Mouse (Mus musculus): ENCODE results near the gene Add3. TPM values are rescaled to one million over a fixed set of nuclear protein-coding genes. Genes with fewer than 3 reads are reported as not detected.

Gene Add3
- polyA plus RNA-seq, 1 experiment = 19.4 TPM

GRCm38 (mm10) chr19:53263859-53264733 lies 123.9 kb downstream of the Add3 start:
- TF ChIP-seq POLR2A (IDR thresholded peaks at IDR 0.05; ENCODE audit: low read depth, low read length) (no peak), CTCF (IDR thresholded peaks at IDR 0.05; ENCODE audit: borderline replicate concordance, insufficient read depth, low read length) (no peak)
- H3K4me1 ChIP-seq (ENCODE audit: control insufficient read depth, insufficient read depth, low read length) = no peaks in the 10 kb centered on the region
- H3K27ac ChIP-seq (ENCODE audit: insufficient read depth, low read length) = no peak overlapping the region
- no peak overlapping the region for H3K4me3 ChIP-seq (ENCODE audit: insufficient read depth, low read length)

GRCm38 (mm10) chr19:53264821-53265727 lies 124.8 kb downstream of the Add3 start:
- Histone ChIP-seq H3K4me1 (ENCODE audit: control insufficient read depth, insufficient read depth, low read length) (no peaks in the 10 kb centered on the region), H3K4me3 (ENCODE audit: insufficient read depth, low read length) (no peak overlapping the region), H3K27ac (ENCODE audit: insufficient read depth, low read length) (no peak overlapping the region)
- TF ChIP-seq POLR2A (IDR thresholded peaks at IDR 0.05; ENCODE audit: low read depth, low read length) (no peak), CTCF (IDR thresholded peaks at IDR 0.05; ENCODE audit: borderline replicate concordance, insufficient read depth, low read length) (no peak)

GRCm38 (mm10) chr19:53267305-53267704 lies 127.1 kb downstream of the Add3 start:
- Histone ChIP-seq H3K27ac (ENCODE audit: insufficient read depth, low read length) (no peak overlapping the region), H3K4me1 (ENCODE audit: control insufficient read depth, insufficient read depth, low read length) (no peaks in the 10 kb centered on the region), H3K4me3 (ENCODE audit: insufficient read depth, low read length) (no peak overlapping the region)
- TF ChIP-seq CTCF (IDR thresholded peaks at IDR 0.05; ENCODE audit: borderline replicate concordance, insufficient read depth, low read length) = no peak

GRCm38 (mm10) chr19:53273055-53273722 lies 132.9 kb downstream of the Add3 start:
- H3K4me3 ChIP-seq (ENCODE audit: insufficient read depth, low read length) = no peak overlapping the region
- no peak overlapping the region for H3K27ac ChIP-seq (ENCODE audit: insufficient read depth, low read length)
- TF ChIP-seq CTCF (IDR thresholded peaks at IDR 0.05; ENCODE audit: borderline replicate concordance, insufficient read depth, low read length) = no peak
- no peak for TF ChIP-seq POLR2A (IDR thresholded peaks at IDR 0.05; ENCODE audit: low read depth, low read length)
- no peaks in the 10 kb centered on the region for H3K4me1 ChIP-seq (ENCODE audit: control insufficient read depth, insufficient read depth, low read length)

GRCm38 (mm10) chr19:53273781-53274428 lies 133.7 kb downstream of the Add3 start:
- no peak for TF ChIP-seq POLR2A (IDR thresholded peaks at IDR 0.05; ENCODE audit: low read depth, low read length)
- TF ChIP-seq CTCF (IDR thresholded peaks at IDR 0.05; ENCODE audit: borderline replicate concordance, insufficient read depth, low read length) = no peak
- Histone ChIP-seq H3K4me1 (ENCODE audit: control insufficient read depth, insufficient read depth, low read length) (no peaks in the 10 kb centered on the region), H3K4me3 (ENCODE audit: insufficient read depth, low read length) (no peak overlapping the region), H3K27ac (ENCODE audit: insufficient read depth, low read length) (no peak overlapping the region)

GRCm38 (mm10) chr19:53275204-53275603 lies 135.0 kb downstream of the Add3 start:
- H3K27ac ChIP-seq (ENCODE audit: insufficient read depth, low read length) = no peak overlapping the region
- no peaks in the 10 kb centered on the region for H3K4me1 ChIP-seq (ENCODE audit: control insufficient read depth, insufficient read depth, low read length)
- TF ChIP-seq CTCF (IDR thresholded peaks at IDR 0.05; ENCODE audit: borderline replicate concordance, insufficient read depth, low read length) (no peak), POLR2A (IDR thresholded peaks at IDR 0.05; ENCODE audit: low read depth, low read length) (no peak)
- no peak overlapping the region for H3K4me3 ChIP-seq (ENCODE audit: insufficient read depth, low read length)

- TF ChIP-seq CTCF (IDR thresholded peaks at IDR 0.05; ENCODE audit: borderline replicate concordance, insufficient read depth, low read length) = no peak
- no peak for TF ChIP-seq POLR2A (IDR thresholded peaks at IDR 0.05; ENCODE audit: low read depth, low read length)
- Histone ChIP-seq H3K4me1 (ENCODE audit: control insufficient read depth, insufficient read depth, low read length) (no peaks in the 10 kb centered on the region), H3K4me3 (ENCODE audit: insufficient read depth, low read length) (no peak overlapping the region), H3K27ac (ENCODE audit: insufficient read depth, low read length) (no peak overlapping the region)
Measured at GRCm38 (mm10) chr19:53276902-53277707, 136.9 kb downstream of the Add3 start.

GRCm38 (mm10) chr19:53278491-53279415 lies 138.5 kb downstream of the Add3 start:
- TF ChIP-seq CTCF (IDR thresholded peaks at IDR 0.05; ENCODE audit: borderline replicate concordance, insufficient read depth, low read length) = no peak
- TF ChIP-seq POLR2A (IDR thresholded peaks at IDR 0.05; ENCODE audit: low read depth, low read length) = no peak
- Histone ChIP-seq H3K27ac (ENCODE audit: insufficient read depth, low read length) (no peak overlapping the region), H3K4me3 (ENCODE audit: insufficient read depth, low read length) (no peak overlapping the region), H3K4me1 (ENCODE audit: control insufficient read depth, insufficient read depth, low read length) (no peaks in the 10 kb centered on the region)

All from embryonic fibroblast, embryonic 13.5 days (primary cell).